Mouse (Mus musculus) ES-Bruce4 (cell line): ENCODE measurements around the gene Pimreg.

Experiments used
- CTCF ChIP-seq: IDR thresholded peaks from one replicate; pipeline ENCODE4 v1.8.1; 2011; ENCODE audit warnings: low read depth, low read length
- EP300 ChIP-seq: IDR thresholded peaks from 2 replicates; pipeline ENCODE4 v1.6.1; 2011; ENCODE audit warnings: low read depth, low read length; ENCODE audit not compliant: insufficient read depth

- no peak for TF ChIP-seq CTCF
- no peak for TF ChIP-seq EP300
Measured at GRCm38 (mm10) chr11:72037409-72037808, 4.4 kb upstream of the Pimreg start, which contains the start of gene Aipl1.
